Mouse (Mus musculus): ENCODE measurements at regions not wholly inside any gene's neighbourhood (a gene's known extent, or its start where the extent isn't known, plus 50 kb on each side); places are given as distances from the start of the nearest gene placed in this dataset.

DNA sequence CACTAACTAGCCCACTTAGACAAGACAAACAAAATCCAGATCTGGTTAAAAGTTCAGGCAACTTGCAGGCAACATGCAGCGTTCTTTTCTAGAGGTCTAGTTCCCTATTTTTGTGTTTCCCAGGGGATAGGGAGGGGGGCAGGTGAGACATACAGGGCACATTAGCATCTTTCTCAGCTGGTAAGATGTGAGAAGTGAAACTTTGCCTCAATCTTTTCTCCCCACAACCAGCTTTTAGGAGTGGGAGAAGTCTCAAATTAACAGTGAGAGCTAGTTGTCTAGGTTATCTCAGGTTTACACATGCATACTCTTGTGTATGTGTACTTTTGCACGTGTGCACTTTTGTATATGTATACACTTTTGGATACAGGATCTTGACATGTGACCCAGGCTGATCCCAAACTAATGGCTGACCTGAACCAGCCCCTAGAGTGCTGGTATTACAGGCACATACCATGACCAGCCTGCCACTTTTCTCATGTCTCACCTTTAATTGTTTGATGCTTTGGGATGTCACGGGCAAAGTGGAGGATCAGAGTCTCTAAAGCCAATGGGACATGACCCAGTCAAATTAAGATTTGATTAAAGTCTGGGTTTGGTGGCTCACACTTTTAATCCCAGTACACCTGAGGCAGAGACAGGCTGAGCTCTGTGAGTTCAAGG lies 60.3 kb upstream of the Ube2e1 start:
- no peak for DNase-seq

GRCm38 (mm10) chr14:18389390-18389789 lies 57.7 kb upstream of the Ube2e1 start:
- DNase-seq = no peak

DNA sequence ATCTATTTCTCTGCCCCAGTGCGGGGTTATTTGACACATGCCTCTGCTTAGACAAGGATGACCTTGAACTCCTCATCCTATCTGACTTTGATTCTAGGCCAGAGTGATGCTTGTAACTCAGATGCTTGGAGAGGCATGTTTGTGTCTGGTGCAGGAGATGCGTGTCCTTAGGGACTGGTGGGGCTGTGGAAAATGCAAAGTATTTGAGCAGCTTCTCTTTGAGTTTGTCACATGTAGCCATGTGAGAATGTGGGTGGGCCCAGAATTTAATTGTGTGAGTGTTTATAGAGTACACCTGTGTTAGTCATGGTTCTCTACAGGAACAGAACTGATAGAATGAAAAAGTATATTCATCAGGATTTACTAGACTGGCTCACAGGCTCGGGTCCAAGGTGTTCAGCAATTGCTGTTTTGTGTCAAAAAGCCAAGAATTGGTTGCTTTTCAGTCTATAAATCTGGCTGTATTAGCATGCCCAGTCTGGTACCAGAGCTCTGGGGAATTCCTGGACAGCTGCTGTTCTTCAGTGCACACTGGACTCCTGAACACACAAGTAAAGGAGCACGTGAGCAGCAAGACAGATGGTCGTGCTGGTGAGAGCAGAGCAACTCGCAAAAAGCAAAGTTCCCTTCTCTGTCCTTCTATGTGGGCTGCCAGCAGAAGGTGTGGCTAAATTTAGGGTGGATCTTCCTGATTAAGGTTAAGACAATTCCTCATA lies 54.5 kb upstream of the Ube2e1 start:
- no peak for DNase-seq
